Mouse (Mus musculus) megakaryocyte, embryonic 14.5 days (primary cell): ENCODE data around the gene Miga2.

ENCODE experiments used
- FLI1 ChIP-seq: IDR thresholded peaks from 2 replicates; pipeline ENCODE4 v1.6.1; 2012; ENCODE audit warnings: low read length, inconsistent platforms, mixed read lengths
- GATA1 ChIP-seq: IDR thresholded peaks from 3 replicates; pipeline ENCODE4 v1.6.1; 2012; ENCODE audit warnings: mixed read lengths, low read length, inconsistent platforms, borderline replicate concordance

GRCm38 (mm10) chr2:30380564-30381376 is 16.7 kb downstream of the Miga2 start:
- TF ChIP-seq GATA1 (no peak), FLI1 (no peak)
